Mouse (Mus musculus) adrenal gland, adult (tissue): ENCODE measurements around the gene Slc5a5.
"Not testable (repeated sequence)": the region's sequence is repeated elsewhere in the genome, so short reads cannot be mapped to it uniquely, and the experiment has no call there.

Experiments used
- DNase-seq, 2 experiments: peaks; one replicate each; pipeline ENCODE4 v3.0.0; 2022 to 2023; ENCODE audit warnings: low spot score in 1 of 2; ENCODE audit not compliant: inconsistent age in 2 of 2

Gene Slc5a5

GRCm38 (mm10) chr8:70903112-70903511 lies 10.6 kb upstream of the Slc5a5 start:
- DNase-seq: no peak

- no peak for DNase-seq
Measured at GRCm38 (mm10) chr8:70902211-70902610, 9.7 kb upstream of the Slc5a5 start.

GRCm38 (mm10) chr8:70900872-70901387 lies 8.4 kb upstream of the Slc5a5 start:
- DNase-seq: peak; percentile 56 to 66

- no peak for DNase-seq
Measured at GRCm38 (mm10) chr8:70899226-70899625, 6.7 kb upstream of the Slc5a5 start.

- DNase-seq: peak in 1 of 2 experiments; percentile 47
Measured at GRCm38 (mm10) chr8:70898661-70899198, 6.2 kb upstream of the Slc5a5 start.

- peak; percentile 86 to 95 for DNase-seq
Measured at GRCm38 (mm10) chr8:70897681-70898413, 5.3 kb upstream of the Slc5a5 start.

GRCm38 (mm10) chr8:70897021-70897680 lies 4.6 kb upstream of the Slc5a5 start, which contains the start of gene Rpl18a:
TSS of gene Rpl18a (minus strand) at chr8:70897412.
- peak; percentile 96 to 98 for DNase-seq

- peak in 1 of 2 experiments; percentile 63 for DNase-seq
Measured at GRCm38 (mm10) chr8:70896316-70897020, 3.9 kb upstream of the Slc5a5 start.

GRCm38 (mm10) chr8:70895571-70896259 lies 3.2 kb upstream of the Slc5a5 start:
- not testable (repeated sequence) for DNase-seq

GRCm38 (mm10) chr8:70894771-70895545 lies 2.4 kb upstream of the Slc5a5 start:
- DNase-seq: no peak

GRCm38 (mm10) chr8:70894385-70894720 lies 1.8 kb upstream of the Slc5a5 start:
- DNase-seq: no peak

- peak; percentile 66 to 86 for DNase-seq
Measured at GRCm38 (mm10) chr8:70893656-70894384, 1.3 kb upstream of the Slc5a5 start.

- no peak for DNase-seq
Measured at GRCm38 (mm10) chr8:70892896-70893655, 519 bp upstream of the Slc5a5 start.

- peak in 1 of 2 experiments; percentile 28 for DNase-seq
Measured at GRCm38 (mm10) chr8:70891356-70891755, 1.2 kb downstream of the Slc5a5 start.

- no peak for DNase-seq
Measured at GRCm38 (mm10) chr8:70890656-70891055, 1.9 kb downstream of the Slc5a5 start.

GRCm38 (mm10) chr8:70887669-70888068 lies 4.9 kb downstream of the Slc5a5 start:
- DNase-seq: peak in 1 of 2 experiments; percentile 61

GRCm38 (mm10) chr8:70885612-70886011 lies 6.9 kb downstream of the Slc5a5 start:
- peak in 1 of 2 experiments; percentile 56 for DNase-seq

GRCm38 (mm10) chr8:70884683-70885082 lies 7.9 kb downstream of the Slc5a5 start:
- DNase-seq: no peak
